8 mouse cellular contexts compared by ENCODE assay signal in the genomic region with DNA sequence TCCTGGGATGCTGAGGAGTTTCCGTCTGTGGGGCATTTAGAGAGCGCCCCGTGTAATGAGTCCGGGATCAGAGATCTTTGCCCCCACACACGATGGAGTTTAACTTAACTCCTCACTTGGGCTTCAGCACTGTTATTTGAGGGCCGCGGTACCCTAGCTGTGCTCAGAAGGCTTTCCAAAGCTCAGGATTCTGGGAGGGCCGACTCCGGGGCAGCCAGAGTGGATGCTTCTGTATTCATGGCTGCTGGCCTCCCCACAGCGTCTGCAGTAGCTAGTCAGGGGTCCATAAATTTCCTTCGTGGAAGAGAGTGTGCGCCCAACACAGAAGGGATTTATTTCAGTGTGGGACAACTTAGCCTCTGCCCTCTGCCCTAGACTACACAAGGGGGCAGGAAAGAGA.
A peak's percentile ranks its signal among the peaks of the same experiment; 100 is the strongest.
DNase-seq lines count a peak whose midpoint lies in the region; ATAC-seq and TF ChIP-seq lines count a peak whose summit lies in the region.

No protein-coding gene starts in this region.

- WGBS in lung, embryonic 16.5 days, result 18% methylated on average over 12 of the region's 12 CpGs
- 37% methylated on average over 12 of the region's 12 CpGs for WGBS in lung, adult 2 months
- 5% methylated on average over 12 of the region's 12 CpGs for WGBS in limb, embryonic 11.5 days
- 16% methylated on average over 12 of the region's 12 CpGs for WGBS in stomach, embryonic 14.5 days

- H3K9ac ChIP-seq in lung, embryonic 16.5 days (ENCODE audit: low read length), result peak overlapping the region; percentile 42
- H3K9ac ChIP-seq in limb, embryonic 11.5 days (ENCODE audit: low read length), result peak overlapping the region; percentile 30
- no peak overlapping the region for H3K9ac ChIP-seq in stomach, embryonic 14.5 days (replicated peaks; ENCODE audit: low read depth, low read length)

- no peak for TF ChIP-seq CTCF in gastrocnemius, adult 2 months (IDR thresholded peaks at IDR 0.05)
- no peak for TF ChIP-seq CTCF in lung, adult 2 months (IDR thresholded peaks at IDR 0.05; ENCODE audit: insufficient read depth, low read length)

- intact Hi-C loops in gastrocnemius, adult 2 months (cut with DNase I), result no loop called here

- H3K9me3 ChIP-seq in lung, embryonic 16.5 days (ENCODE audit: control insufficient read depth, low read length), result no peaks in the 10 kb centered on the region
- H3K9me3 ChIP-seq in limb, embryonic 11.5 days (ENCODE audit: control insufficient read depth, low read length), result no peaks in the 10 kb centered on the region
- H3K9me3 ChIP-seq in stomach, embryonic 14.5 days (ENCODE audit: control insufficient read depth, low read depth, low read length), result no peaks in the 10 kb centered on the region

- no peaks in the 10 kb centered on the region for H3K36me3 ChIP-seq in lung, embryonic 16.5 days (ENCODE audit: control insufficient read depth, insufficient read depth, low read length)
- no peaks in the 10 kb centered on the region for H3K36me3 ChIP-seq in limb, embryonic 11.5 days (ENCODE audit: control insufficient read depth, insufficient read depth, low read length)
- H3K36me3 ChIP-seq in stomach, embryonic 14.5 days (ENCODE audit: control insufficient read depth, insufficient read depth, low read length), result no peaks in the 10 kb centered on the region

- H3K4me3 ChIP-seq in gastrocnemius, adult 2 months, result peak overlapping the region; percentile 54
- peak overlapping the region; percentile 36 for H3K4me3 ChIP-seq in lung, embryonic 16.5 days (ENCODE audit: low read length)
- no peak overlapping the region for H3K4me3 ChIP-seq in lung, adult 2 months (replicated peaks; ENCODE audit: extremely low read depth, low read depth, low read length)
- H3K4me3 ChIP-seq in limb, embryonic 11.5 days (ENCODE audit: low read depth, low read length), result peak overlapping the region; percentile 3; the same call in 1 of the 2 replicates
- H3K4me3 ChIP-seq in stomach, embryonic 14.5 days (ENCODE audit: low read depth, low read length), result peak overlapping the region; percentile 26; the same call in 1 of the 2 replicates

- no peak for DNase-seq in gastrocnemius, adult 2 months
- DNase-seq in gastrocnemius, postnatal 4 days (ENCODE audit: low spot score in 2 of 2), result no peak
- DNase-seq in lung, adult 2 months, result no peak
- DNase-seq in limb, embryonic 11.5 days (ENCODE audit: low spot score), result no peak
- no peak for DNase-seq in embryo, embryonic 9.5 days (ENCODE audit: extremely low spot score)
- DNase-seq in right cerebral cortex, adult 2 months (ENCODE audit: low spot score in 2 of 2), result no peak

- H3K4me2 ChIP-seq in lung, embryonic 16.5 days (ENCODE audit: low read depth, low read length), result peak overlapping the region; percentile 53
- peak overlapping the region; percentile 44 for H3K4me2 ChIP-seq in limb, embryonic 11.5 days (ENCODE audit: low read depth, severe bottlenecking)
- H3K4me2 ChIP-seq in stomach, embryonic 14.5 days (replicated peaks; ENCODE audit: low read depth, low read length), result peak overlapping the region; percentile 57

- H3K27ac ChIP-seq in gastrocnemius, adult 2 months, result peak overlapping the region; percentile 60
- no peak overlapping the region for H3K27ac ChIP-seq in lung, embryonic 16.5 days (ENCODE audit: low read length)
- peak overlapping the region; percentile 96 for H3K27ac ChIP-seq in limb, embryonic 11.5 days (replicated peaks; ENCODE audit: low read depth, low read length)
- no peak overlapping the region for H3K27ac ChIP-seq in stomach, embryonic 14.5 days (ENCODE audit: low read length)

- no peak for TF ChIP-seq POLR2A in lung, adult 2 months (IDR thresholded peaks at IDR 0.05; ENCODE audit: borderline replicate concordance, extremely low read depth, low read depth, low read length)

- no peak for ATAC-seq in lung, embryonic 16.5 days (ENCODE audit: low read depth)
- ATAC-seq in limb, embryonic 11.5 days (ENCODE audit: insufficient number of reproducible peaks, low FRiP score, low TSS enrichment, low read depth), result peak; percentile 4; the same call in 1 of the 2 replicates
- ATAC-seq in stomach, embryonic 14.5 days (ENCODE audit: insufficient number of reproducible peaks, insufficient read depth, low FRiP score, low read depth), result no peak

- H3K4me1 ChIP-seq in lung, embryonic 16.5 days (replicated peaks; ENCODE audit: control insufficient read depth, insufficient read depth, low read length), result peaks cover 7% of the 10 kb centered on the region
- no peaks in the 10 kb centered on the region; the same call in 1 of the 2 replicates for H3K4me1 ChIP-seq in lung, adult 2 months (ENCODE audit: control insufficient read depth, insufficient read depth, low read length)
- H3K4me1 ChIP-seq in limb, embryonic 11.5 days (ENCODE audit: control insufficient read depth, insufficient read depth, low read length), result peaks cover 47% of the 10 kb centered on the region
- H3K4me1 ChIP-seq in stomach, embryonic 14.5 days (ENCODE audit: control insufficient read depth, insufficient read depth, low read length), result 0 out of 2 replicates have a peak, but pooled peaks cover 4% of the 10 kb centered on the region

- peaks cover 9% of the 10 kb centered on the region for H3K27me3 ChIP-seq in lung, embryonic 16.5 days (ENCODE audit: control insufficient read depth, insufficient read depth, low read depth, low read length)
- no peaks in the 10 kb centered on the region for H3K27me3 ChIP-seq in limb, embryonic 11.5 days (ENCODE audit: control insufficient read depth, insufficient read depth, low read length)
- H3K27me3 ChIP-seq in stomach, embryonic 14.5 days (ENCODE audit: control insufficient read depth, insufficient read depth, low read length), result 0 out of 2 replicates have a peak, but pooled peaks cover 9% of the 10 kb centered on the region

Comparison
In these comparisons a context has a peak if more than half of its experiments do, and no peak if none do; other contexts are left out.
1. H3K27ac ChIP-seq: peak in gastrocnemius, adult 2 months (single experiment) and limb, embryonic 11.5 days (single experiment); none in lung, embryonic 16.5 days (single experiment) and stomach, embryonic 14.5 days (single experiment).
2. Peak in every context shown above with its lines, with median percentiles within 50 percentile points of each other: H3K4me2 ChIP-seq.